Mouse (Mus musculus) gonadal fat pad, adult 2 months (tissue): ENCODE results near the gene Olfr458. TPM values are rescaled to one million over a fixed set of nuclear protein-coding genes. Genes with fewer than 3 reads are reported as not detected.
A peak's percentile ranks its signal among the peaks of the same experiment; 100 is the strongest.
"Not testable (repeated sequence)": the region's sequence is repeated elsewhere in the genome, so short reads cannot be mapped to it uniquely, and the experiment has no call there.

Experiments
- DNase-seq: peaks from one replicate; pipeline ENCODE4 v3.0.0-alpha.2; 2012; ENCODE audit warnings: low read depth
- polyA plus RNA-seq: library from polyadenylated mRNA; depleted of rRNA; stranded (reverse); fragments of >200 nt; gene quantifications from 2 replicates; pipeline ENCODE4 v1.2.3, GENCODE M21; 2012; rRNA removed

Olfr458 gene
- polyA plus RNA-seq, result not detected in 2 replicates

DNA sequence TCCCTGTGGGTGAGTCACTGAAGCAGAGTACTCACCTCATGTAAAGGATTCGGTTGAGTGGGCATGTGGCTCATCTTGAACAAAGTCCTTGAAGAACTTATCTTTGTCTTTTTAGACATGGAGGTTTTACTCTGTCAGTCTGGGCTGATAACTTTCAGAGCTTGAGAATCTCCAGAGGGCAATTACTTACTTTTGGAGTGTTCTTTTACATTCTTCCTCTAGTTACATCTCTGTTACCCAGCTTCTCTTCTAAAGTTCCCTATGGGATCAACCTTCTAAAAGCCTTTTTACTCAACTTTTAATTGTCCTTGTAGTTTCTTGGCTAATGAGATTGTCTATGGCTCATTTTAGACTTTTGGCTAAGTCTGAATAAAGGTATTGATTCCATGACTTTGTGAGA is at the start of gene Olfr458:
Olfr458 (minus strand) TSS at position 101 of the 400 bp plus-strand sequence.
- no peak for DNase-seq

DNA sequence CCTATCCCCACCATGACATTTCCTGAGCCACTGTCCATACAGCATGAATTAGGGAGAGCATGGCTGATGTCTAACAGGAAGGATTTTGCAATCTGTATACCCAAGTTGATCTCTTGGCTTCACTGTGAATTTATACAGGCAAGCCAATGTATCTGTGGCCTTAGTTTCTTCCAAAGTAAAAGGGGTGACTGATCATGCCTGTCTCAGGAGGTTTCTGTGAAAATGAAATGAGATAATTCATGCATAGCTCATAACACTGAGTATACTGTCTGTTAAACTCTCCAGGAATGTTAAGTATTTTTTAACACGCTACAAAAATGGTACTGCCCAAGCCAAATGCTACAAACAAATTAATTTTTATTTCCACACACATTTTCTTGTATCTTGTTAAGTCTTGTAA is 48.5 kb upstream of the Olfr458 start:
- no peak for DNase-seq

DNA sequence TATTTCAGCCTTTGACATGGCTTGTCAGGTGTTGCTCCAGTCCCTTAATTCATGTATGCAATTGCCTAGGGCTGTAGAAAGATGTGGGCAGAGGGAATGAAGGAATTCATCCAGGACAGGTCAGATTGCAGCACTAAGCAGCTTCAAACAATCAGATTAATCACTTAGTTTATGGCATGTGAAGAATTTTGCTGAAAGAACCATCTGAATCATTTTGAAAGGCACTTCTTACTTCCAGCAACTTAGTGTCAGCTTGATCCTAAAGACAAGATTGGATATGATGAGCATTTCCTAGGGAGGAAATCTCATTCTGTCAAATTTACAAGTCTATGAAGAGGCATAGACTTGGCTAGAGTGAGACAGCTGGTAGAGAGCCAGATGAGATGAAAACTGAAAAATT is 44.3 kb upstream of the Olfr458 start:
- peak; percentile 8 for DNase-seq

DNA sequence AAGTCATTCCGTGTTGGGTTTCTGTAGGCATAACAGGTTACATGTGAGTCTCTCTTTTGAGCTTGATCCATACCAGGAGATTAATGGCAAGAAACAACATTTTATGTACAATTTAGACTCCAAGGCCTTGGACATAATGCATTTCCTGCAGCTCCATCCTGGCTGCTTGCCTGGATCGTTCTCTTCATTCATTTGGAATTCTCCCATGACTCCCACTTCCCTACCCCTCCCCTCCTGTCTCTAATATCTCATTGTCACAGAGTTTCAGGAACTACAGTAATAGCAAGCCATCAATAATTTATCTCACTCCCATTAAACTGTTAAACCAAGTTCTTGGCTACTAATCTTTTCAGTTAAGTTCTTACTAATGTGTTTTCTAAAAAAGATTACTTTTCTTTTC is 38.5 kb upstream of the Olfr458 start:
- no peak for DNase-seq

DNA sequence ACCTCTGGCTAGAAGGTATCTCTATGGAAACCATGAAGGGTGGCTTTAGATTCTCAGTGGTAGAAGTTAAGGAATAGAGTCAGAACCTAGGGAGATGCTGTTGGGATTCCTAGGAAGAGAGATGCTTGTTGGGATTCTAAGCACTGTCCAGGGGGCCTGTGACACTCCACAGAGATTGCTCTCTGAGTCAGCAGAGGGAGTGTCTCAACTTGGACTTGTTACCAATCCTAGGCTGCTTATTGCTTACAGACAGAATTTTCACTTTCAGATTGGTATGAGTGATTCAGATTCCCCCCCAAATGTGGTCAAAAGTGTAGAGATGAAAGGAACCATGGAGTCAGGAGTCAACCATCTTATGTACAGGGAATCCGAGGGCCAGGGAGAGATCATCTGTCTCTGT is 24.7 kb upstream of the Olfr458 start:
- DNase-seq, result no peak

DNA sequence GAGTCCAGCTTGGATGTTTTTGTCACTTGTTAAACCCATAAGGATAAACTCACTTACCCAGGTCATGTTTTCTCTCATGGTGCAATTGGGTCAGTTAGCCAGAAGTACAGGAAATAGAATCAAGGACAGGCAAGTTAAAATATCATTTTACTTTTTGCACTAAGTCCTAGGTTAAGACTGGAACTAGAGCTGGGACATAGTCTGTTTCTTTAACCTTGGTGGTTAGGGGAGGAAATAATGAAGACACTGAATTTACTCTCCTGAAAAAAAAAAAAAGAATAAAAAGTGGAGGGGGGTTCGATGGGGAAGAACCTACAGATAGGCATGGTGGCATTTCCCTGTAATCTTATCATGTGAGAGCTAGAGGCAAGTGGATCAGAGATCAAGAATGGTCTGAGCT is 22.1 kb upstream of the Olfr458 start, which contains the start of gene Olfr456:
Olfr456 (minus strand) TSS at position 101 of the 400 bp plus-strand sequence.
- no peak for DNase-seq

DNA sequence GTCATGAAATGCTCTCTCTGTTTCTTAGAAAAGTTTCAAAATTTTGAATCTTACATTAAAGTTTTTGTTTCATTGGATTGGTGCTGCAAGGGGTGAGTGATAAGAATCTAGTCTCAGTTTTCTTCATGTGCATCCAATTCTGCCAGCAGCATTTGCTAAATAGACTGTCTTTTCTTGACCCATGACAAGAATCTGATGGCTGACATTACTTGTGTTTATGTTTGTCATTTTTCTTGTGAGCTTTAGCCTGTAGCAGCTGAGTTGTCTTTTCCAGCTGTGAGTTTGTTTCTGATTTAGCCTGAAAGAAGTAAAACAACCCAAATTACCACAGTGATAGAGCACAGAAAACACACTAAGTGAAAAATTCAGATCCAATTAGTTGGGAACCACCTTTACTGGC is 19.6 kb upstream of the Olfr458 start:
- DNase-seq, result no peak

DNA sequence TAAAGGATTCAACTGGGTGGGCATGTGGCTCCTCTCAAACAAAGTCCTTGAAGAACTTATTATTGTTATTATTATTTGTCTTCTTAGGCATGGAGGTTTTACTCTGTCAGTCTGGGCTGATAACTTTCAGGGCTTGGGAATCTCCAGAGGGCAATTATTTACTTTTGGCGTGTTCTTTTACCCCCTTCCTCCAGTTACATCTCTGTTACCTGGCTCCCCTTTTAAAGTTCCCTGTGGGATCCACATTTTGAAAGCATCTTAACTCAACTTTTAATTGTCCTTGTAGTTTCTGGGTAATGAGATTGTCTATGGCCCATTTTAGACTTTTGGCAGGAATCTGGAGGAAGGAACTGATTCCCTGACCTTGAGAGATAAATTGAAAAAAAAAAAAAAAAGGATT is 11.2 kb upstream of the Olfr458 start, which contains the start of gene Olfr457:
Olfr457 (minus strand) TSS at position 101 of the 400 bp plus-strand sequence.
- DNase-seq, result no peak

DNA sequence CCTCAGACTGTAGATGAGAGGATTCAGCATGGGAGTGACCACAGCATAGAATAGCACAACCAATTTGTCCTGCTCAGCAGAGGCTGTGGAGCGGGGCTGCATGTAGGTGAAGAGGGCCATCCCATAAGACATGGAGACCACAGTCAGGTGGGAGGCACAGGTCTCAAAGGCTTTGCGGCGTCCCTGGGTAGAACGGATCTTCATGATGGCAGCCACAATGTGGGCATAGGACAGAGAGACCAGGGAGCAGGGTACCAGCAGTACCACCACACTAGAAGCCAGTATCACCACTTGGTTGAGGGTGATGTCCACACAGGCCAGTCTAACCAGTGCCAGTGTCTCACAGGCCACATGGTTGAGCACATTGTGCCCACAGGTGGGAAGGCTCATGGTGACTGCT is 6.3 kb upstream of the Olfr458 start:
- not testable (repeated sequence) for DNase-seq

DNA sequence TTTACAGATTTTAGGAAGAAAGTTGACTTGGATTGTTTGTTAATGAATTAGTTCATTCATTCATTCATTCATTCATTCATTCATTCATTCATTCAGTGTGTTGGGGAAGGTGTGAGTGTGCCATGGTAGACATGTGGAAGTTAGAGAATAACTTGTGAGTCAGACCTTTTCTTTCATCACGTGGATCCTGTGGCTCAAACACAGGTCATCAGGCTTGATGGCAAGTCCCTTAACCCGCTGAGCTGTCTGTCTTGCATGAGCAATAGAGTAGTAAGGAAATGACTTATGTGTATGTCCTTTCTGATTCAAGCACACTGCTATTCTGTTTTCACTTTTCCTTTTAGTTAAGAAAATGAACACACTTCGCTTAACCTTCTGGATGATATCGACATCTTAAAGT is 5.5 kb upstream of the Olfr458 start:
- no peak for DNase-seq

DNA sequence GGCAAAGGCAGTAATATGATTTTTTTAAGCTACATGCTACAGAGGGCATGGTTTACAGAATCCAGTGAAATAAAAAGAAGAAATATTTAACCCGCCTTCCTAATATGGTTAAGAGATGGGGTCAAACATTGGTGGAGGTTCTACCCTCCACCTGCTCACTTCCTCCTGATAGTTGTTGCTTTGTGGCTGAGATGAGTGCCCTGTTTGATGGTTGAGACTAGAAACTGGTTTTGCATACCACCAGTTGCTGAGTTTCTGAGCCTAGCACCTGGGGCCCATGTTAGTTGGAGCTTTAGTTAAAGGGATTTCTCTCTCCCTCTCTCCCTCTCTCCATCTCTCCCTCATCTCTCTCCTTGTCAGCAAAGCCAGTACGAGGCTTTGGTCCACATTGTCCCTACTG is 17.6 kb downstream of the Olfr458 start:
- DNase-seq, result no peak

DNA sequence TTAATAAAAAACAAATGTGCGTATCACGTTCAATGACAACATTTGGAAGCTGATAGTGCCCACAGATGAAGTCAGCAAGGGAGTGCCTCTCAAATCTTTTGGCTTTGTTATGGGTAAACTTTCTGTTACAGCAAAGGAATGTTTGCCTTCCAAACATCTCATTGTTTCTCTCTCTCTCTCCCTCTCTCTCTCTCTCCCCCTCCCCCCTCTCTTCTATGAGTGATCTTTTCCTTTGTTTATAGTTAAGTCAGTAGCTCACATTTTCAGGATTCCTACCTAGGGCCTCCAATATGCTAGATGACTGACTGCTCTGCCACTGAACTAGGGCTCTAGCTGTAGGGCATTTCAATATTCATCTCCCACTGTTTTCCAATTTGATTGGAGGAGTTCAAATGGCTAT is 20.5 kb downstream of the Olfr458 start:
- no peak for DNase-seq

DNA sequence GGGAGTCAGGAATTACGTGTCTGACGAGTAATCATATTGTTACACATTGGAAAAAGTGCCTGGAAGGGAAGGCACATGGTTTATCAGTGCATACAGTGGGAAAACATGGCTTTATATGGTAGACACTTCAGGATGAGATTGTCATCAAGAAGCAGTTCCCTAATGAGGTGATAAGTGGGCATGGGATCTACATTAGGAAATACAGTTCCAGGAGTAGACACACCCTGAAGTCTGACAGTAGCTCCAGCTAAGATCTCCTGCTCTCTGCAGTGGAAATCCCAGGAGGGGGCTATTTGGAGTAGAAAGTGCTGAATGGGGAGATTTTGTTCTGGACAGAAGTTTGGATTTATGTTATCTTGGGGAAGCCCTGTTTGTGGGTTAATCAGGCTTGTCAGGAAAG is 23.6 kb downstream of the Olfr458 start:
- no peak for DNase-seq

DNA sequence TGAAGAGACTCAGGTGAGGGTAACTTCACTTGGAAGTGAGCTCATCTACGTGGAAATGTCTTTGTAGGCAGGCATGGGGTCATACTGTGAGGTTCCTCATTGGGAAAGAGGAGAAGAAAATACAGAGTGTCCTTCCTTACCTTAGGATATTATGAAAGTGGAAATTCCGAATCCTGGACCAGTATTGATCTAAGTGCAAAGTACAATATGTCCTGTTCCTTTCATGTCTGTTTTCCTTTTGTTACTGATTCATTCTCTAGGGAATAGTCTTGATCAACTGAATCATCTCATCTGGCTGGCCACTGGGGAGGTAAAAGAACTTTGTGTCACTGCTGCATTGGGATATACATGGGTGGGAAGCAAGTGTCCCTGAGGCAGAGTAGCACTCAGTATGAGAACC is 29.5 kb downstream of the Olfr458 start:
- DNase-seq, result no peak

DNA sequence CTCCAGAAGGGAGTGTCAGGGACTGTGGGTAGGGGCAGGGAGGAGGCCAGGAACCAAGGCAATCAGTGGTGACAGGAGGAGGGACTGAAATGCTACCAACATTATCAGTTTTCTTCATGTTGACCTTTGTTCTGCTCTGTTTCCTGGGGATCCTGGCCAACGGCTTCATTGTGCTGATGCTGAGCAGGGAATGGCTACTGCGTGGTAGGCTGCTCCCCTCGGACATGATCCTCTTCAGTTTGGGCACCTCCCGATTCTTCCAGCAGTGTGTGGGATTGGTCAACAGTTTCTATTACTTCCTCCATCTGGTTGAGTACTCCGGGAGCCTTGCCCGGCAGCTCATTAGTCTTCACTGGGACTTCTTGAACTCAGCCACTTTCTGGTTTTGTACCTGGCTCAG is 30.6 kb downstream of the Olfr458 start, which contains the start of gene Tas2r126:
Tas2r126 (plus strand) TSS at position 90 of the 400 bp plus-strand sequence.
- DNase-seq, result no peak

DNA sequence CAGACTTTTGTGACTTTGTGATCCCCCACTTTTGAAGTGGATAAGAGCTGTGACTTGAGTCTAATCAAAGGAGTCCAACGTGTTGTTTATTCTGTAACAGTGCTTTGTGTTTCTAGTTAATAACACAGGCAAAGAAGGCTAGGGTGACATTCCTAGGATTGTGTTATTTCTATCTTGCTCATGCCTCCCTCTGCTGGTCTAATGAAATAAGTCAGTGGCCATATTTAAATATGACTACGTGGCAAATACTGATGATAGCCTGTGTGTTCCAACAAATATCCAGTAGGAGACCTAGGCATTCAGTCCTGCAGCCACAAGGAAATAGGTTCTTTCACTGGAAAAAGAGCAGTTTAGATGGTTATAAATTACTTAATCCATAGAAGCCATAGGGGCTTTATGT is 31.4 kb downstream of the Olfr458 start:
- DNase-seq, result no peak

DNA sequence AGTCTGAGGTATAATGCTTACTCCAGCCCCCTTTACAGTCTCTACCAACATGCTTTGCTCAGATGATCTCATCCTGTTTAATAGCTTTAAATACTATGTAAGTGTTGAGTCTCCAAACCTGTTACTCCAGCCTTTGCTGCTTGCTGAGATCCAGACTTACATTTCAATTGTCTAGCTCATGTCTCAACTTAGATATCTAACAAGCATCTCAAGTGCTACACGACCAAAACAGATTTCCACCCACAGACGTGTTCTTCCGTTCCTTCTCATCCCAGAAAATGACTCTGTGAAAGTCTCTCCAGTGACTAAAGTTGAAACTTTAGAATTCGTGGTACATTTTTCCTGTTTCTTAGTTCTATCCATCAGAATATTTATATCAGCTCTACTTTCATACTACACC is 38.7 kb downstream of the Olfr458 start:
- DNase-seq, result no peak

DNA sequence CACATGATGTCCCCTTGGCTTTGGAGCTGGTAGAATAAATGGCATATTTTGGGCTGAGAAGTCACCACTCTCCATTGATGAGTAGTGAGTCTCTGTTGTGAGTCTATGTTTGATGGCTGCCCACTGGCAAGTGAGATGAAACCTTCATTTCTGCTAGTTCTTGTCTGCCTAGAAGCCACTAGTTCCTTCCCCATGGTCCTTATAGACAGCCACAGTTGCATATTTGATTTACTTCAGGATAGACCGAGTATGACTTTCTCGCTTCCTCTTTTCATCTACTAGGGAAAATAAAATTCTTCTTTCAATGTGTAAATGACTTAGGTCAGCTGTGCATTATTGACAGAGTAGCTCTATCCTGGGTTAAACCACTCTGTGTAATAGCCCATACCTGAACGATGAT is 40.5 kb downstream of the Olfr458 start:
- no peak for DNase-seq

DNA sequence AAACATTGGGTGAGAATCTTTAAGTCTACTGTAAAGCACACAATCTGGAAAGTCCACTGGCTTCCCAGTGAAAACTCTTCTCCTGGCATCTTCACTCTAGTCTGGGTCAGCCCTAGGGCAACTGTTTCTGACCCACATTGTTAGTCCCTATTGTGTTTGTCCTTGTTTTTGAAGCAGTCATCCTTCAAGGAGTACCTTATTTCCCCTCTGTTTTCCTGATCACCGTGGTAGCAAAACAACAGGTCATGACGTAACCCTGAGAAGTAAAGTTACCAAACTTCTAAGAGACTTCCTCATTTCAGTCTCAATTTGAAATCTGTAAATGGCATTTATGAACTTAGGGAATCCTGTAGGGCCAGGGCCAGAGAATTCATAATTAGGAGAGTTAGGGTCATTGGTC is 43.6 kb downstream of the Olfr458 start:
- no peak for DNase-seq

DNA sequence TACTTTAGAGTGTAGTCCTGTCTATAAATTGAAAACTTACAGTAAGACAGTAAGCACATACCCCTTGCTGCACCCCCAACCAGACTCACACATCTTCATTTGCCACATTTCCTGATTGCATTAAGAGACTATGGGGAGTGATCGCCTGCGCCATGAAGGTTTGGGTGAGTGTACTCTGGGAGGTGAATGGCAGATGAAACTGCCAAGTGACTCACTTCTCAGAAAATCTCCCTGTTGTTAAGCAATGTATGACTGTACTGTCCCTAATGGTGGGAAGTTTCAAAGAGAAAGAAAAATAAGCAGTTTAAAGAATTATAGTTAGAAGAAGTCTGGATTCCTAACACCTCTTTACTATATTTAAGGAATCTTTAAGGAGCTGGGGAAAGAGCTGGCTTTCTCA is 45.6 kb downstream of the Olfr458 start:
- DNase-seq, result no peak
